Mouse (Mus musculus) stomach, postnatal 0 days (tissue): ENCODE data around the gene Serpina3g.

Source experiments
- CTCF ChIP-seq: IDR thresholded peaks from 2 replicates; pipeline ENCODE4 v1.5.1; 2016; ENCODE audit warnings: antibody characterized with exemption, low read depth, mild to moderate bottlenecking, moderate library complexity
- EP300 ChIP-seq: optimal IDR thresholded peaks from 2 replicates; pipeline ENCODE3; 2016; ENCODE audit warnings: antibody characterized with exemption

DNA sequence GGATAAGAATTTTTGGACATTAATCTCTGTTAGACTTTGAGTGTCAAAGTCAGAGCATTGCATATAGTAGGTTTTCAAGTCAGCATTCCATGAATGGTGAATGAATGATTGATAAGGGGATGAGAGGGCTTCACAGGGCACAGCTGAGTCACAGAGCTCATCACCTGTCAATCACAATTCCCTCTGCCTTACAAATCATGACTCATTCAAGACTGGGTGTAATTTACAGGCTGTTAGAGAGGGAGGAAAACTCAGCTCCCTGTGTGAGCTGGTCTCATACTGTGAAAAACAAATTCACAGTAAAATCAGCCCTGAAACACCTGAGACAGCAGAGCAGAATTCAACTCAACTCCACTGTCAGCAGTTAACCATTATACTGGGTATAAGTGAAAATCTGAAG is 45.2 kb upstream of the Serpina3g start:
- TF ChIP-seq CTCF: no peak
- no peak for TF ChIP-seq EP300
